Mouse (Mus musculus) T-cell, adult 66 days (primary cell): Measurements from ENCODE around the gene Saa1. TPM values are rescaled to one million over a fixed set of nuclear protein-coding genes. Genes with fewer than 3 reads are reported as not detected.

ENCODE experiments used
- total RNA-seq, 2 experiments: library from RNA; stranded (reverse); gene quantifications; 3 replicates in 1 of 2; 4 replicates in 1 of 2; pipeline ENCODE4 v1.2.4; 2023

The Saa1 gene
- not detected for total RNA-seq

GRCm38 (mm10) chr7:46742880-46743279 lies at the start of gene Saa1:
TSS of gene Saa1 (minus strand) at chr7:46742980.

GRCm38 (mm10) chr7:46751490-46751889 lies 8.7 kb upstream of the Saa1 start, which contains the start of gene Saa2:
TSS of gene Saa2 (plus strand) at chr7:46751790.

DNA sequence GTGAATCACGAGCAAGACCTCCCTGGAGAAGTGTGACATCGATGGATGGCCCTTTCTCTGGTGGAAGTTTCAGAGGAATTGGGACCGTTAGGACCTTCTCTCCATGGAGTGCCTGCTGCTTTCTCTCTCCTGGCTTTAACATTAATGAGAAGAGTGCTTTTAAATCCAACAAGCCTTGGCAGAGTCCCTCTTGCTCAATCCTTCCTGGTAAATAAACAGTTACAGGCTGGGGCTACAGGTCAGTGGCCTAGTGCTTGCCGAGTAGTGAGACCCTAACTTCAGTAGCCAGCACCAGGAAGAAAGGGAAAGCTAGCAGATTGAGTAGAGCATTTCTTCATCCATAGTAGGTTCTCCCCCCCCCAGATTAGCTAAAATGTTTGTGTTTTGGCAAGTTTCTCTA lies 10.3 kb downstream of the Saa1 start, which contains the start of gene Saa4:
Gene Saa4, minus strand, starts transcription at position 146 of the 400 bp plus-strand sequence.

DNA sequence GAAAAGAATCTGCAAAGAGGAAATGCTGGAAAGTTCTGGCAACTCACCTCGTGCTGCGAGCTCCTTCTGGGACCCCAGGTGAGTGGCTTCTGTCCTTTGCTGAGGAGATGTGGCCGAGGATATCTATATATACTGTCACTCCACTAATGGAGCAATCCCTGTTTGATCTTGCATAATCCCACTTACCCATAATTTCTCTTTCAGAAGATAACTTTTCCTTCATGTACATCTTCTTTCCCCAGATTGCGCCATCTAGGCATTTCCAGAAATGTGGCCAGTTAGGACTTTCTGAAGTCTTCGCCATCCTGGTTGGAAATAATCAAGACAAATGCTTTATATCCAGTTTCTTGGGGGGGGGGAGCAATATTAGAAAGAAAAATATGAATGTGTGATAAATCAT lies 27.2 kb downstream of the Saa1 start, which contains the start of gene Saa3:
Gene Saa3, minus strand, starts transcription at position 101 of the 400 bp plus-strand sequence.

DNA sequence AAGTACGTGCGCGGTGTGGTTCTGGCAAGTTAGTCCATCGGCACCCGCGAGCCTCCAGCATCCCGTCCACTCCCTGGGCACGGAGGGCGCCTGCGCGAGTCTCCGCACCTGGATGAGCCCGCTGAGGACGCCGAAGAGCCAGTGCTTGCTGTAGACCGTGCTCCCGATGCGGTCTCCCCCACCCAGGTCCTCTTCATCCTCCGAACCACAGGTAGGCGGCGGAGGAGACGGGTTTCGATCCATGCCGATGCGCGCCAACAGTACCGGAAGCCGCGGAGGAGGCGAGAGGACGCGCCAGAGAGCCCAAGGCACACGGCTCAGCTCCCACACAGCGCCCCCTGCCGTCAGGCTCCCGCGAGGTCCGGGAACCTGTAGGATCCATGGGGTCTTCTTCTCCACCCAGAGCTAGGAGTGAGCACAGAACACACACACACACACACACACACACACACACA lies 32.4 kb downstream of the Saa1 start, which contains the start of gene Saal1:
Gene Saal1, minus strand, starts transcription at position 291 of the 455 bp plus-strand sequence.

Other genes with a start within 250 kb of the Saa1 start
- 10 to 100 TPM; 18.9 to 19.4 TPM for gene Sergef, start 103.2 kb downstream of the Saa1 start, total RNA-seq
- gene Tph1, start 70.4 kb downstream of the Saa1 start, total RNA-seq, result not detected
- 10 to 100 TPM; 14.9 to 16.7 TPM for gene Saal1, start 32.3 kb downstream of the Saa1 start, total RNA-seq
- under 1 TPM in 1 of 2 experiments, not detected in 1; 0.27 TPM for gene Saa3, start 27.3 kb downstream of the Saa1 start, total RNA-seq
- not detected for gene Saa4, start 10.4 kb downstream of the Saa1 start, total RNA-seq
- gene Saa2, start 8.8 kb upstream of the Saa1 start, total RNA-seq, result not detected
- 10 to 100 TPM; 38.6 to 42.2 TPM for gene Hps5, start 53.1 kb upstream of the Saa1 start, total RNA-seq
- gene Gtf2h1, start 53.1 kb upstream of the Saa1 start, total RNA-seq, result 10 to 100 TPM; 43.4 to 59.7 TPM
- 100 to 1,000 TPM; 287 to 303 TPM for gene Ldha, start 98.5 kb upstream of the Saa1 start, total RNA-seq
- not detected for gene Ldhc, start 118.2 kb upstream of the Saa1 start, total RNA-seq
- 10 to 100 TPM; 55.8 to 56.7 TPM for gene Tsg101, start 177.0 kb upstream of the Saa1 start, total RNA-seq
- 1 to 10 TPM; 6.0 to 8.2 TPM for gene Uevld, start 215.5 kb upstream of the Saa1 start, total RNA-seq
- gene Gm9999, start 240.6 kb upstream of the Saa1 start, total RNA-seq, result not detected